Mouse (Mus musculus) CD4-positive, CD25-positive, alpha-beta regulatory T cell, adult 2 months (primary cell): Measurements from ENCODE around the gene U2af1l4.
A peak's percentile ranks its signal among the peaks of the same experiment; 100 is the strongest.

Experiments
- DNase-seq: peaks from one replicate; pipeline ENCODE4 v3.0.0-alpha.2; 2012; ENCODE audit warnings: low read depth, low spot score

The U2af1l4 gene

GRCm38 (mm10) chr7:30563117-30563905 is at the start of gene U2af1l4, which contains the start of the genes Gm49396 and Psenen:
Gene U2af1l4, plus strand, starts transcription at chr7:30563301.
Gene Gm49396, plus strand, starts transcription at chr7:30563344.
Gene Psenen, minus strand, starts transcription at chr7:30563627.
- DNase-seq, result peak; percentile 99

- no peak for DNase-seq
Observed at GRCm38 (mm10) chr7:30515003-30515760, 47.9 kb upstream of the U2af1l4 start.

DNA sequence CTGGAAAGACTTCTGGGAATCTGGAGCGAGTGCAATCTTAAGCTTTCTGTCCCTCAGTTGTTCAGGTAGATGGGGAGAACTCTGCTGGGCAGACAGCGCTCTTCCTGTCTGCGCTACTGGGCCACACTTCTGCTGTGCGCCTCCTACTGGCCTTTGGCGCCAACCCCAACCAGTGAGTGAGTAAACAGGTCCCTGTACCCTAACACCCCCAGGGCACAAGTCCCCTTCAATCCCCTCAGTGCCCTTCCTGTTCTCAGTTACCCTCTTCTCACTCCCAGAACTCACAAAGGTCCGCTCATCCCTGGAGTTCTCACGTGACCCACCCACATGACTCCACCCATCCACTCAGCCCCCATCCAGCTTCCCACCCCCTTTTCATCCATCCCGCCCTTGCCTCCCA is 44.8 kb upstream of the U2af1l4 start:
- peak; percentile 19 for DNase-seq

- DNase-seq, result no peak
Observed at GRCm38 (mm10) chr7:30520396-30520795, 42.7 kb upstream of the U2af1l4 start.

DNA sequence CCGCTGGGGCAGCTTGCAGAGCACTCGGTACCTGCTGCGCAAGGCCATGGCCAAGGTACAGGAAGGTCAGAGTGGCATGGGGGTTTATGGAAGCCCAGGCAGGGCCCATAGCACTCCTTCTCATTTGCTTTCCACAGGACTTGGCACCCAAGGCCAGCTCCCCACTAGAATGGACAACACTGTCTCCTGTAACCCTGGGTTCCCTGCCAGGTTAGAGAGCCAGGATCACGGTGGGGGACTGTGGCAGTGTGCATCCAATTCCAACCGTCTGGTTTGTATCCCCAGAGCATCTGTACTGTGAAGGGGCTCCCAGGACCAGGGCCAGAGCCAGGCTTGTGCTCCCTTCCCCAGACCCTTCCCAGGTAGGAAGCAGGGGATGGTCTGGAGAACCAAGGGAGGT is 42.2 kb upstream of the U2af1l4 start:
- DNase-seq, result no peak

DNA sequence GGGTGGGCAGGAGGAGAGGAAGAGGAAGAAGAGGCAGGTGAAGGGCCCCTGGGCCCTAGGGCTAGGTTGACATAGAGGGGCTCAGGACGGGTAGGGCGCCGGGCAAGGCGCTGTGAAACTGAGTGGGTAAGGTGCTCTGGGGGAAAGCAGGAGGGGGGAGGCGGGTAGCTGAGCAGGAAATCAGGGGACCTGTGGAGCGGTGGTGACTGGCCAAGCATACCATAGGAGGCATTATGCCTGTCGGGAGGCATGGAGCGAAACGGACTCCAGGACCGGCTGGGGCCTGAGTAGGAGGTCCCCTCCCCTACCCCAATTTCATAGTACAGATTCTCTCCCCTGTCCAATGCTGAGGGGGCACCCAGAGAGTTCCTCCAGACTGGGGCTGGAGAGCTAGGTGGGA is 40.2 kb upstream of the U2af1l4 start:
- DNase-seq, result no peak

- no peak for DNase-seq
Observed at GRCm38 (mm10) chr7:30524487-30524886, 38.6 kb upstream of the U2af1l4 start.

GRCm38 (mm10) chr7:30525954-30526353 is 37.1 kb upstream of the U2af1l4 start:
- DNase-seq, result no peak

DNA sequence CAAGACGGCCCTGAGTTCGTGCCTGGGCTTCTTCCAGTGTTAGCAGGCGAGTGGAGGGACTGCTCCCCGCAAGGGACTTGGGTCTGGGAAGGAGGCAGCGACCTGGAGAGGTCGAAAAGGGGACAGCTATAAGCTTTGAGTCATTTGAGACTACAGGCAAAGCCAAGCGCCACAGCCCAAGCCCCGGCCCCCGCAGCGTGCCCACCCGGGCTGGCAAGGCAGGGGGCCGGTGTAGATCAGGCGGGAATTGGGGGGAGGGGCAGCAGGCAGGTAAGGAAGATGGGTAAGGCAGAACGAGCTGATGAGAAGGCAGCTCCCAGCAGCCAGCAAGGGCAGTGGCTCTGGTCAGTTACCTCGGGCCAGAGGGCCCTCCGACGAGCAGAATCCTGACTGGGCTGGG is 36.7 kb upstream of the U2af1l4 start:
- no peak for DNase-seq

DNA sequence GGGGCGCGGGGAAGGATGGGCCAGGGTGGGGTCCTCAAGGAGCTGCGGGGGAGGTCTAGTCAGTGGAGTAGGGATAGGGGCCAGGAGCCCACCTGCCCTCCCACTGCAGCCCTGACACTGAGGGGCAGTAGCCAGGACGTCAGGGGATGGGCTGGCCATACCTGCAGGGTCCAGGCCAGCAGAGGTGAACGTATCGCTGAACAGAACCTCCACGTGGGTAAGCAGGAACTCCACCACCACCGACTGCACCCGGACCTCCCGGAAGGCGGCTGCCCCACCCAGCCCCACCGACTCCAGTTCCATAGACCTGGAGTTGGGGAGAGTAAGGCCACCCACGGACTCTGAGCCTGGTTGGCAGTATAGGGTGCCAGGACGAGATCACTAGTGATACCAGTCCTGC is 36.1 kb upstream of the U2af1l4 start:
- no peak for DNase-seq

DNA sequence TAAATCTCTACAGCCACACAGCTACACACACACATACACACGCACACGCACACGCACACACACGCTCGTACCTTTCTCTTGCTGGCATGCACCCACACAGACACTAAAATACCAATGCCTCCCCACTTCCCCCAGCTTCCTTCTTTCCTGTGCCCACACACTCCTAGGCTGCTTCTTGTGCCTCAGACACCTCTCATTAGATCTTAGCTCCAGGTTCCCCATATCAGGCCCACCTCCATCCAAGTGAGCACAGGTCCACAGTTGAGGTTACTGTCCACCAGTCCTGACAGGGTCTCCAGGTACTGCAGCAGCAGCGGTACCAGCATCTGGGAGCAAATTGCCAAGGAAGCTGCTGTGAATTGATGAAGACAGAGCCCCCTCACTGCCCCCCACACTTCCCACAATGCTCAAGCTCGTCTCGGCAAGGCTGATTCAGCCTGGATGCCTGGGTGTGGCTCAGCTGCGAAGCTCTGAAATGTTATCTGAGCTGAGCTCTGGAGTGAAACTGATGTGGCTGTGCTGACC is 31.7 kb upstream of the U2af1l4 start:
- DNase-seq, result peak; percentile 29

DNA sequence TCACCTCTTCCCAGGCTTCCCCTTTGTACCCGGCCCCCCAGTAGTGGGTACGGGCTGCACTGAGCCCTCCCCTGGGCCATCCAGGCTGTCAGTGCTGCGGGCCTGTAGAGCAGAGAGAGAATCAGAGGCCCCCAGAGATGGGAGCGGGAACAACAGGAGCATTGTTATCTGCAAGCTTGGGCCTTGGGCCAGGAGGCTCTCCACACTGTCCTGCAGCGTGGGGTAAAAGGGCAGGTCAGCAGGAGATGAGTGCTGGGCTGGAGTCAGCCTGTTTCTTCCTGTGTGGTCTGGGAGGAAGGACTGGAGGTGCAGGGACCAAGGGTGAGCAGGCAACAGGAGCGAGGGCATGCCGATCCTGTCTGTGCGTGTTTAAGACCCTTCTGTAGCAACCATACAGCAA is 30.2 kb upstream of the U2af1l4 start:
- no peak for DNase-seq

GRCm38 (mm10) chr7:30533941-30534632 is 29.0 kb upstream of the U2af1l4 start:
- no peak for DNase-seq

DNA sequence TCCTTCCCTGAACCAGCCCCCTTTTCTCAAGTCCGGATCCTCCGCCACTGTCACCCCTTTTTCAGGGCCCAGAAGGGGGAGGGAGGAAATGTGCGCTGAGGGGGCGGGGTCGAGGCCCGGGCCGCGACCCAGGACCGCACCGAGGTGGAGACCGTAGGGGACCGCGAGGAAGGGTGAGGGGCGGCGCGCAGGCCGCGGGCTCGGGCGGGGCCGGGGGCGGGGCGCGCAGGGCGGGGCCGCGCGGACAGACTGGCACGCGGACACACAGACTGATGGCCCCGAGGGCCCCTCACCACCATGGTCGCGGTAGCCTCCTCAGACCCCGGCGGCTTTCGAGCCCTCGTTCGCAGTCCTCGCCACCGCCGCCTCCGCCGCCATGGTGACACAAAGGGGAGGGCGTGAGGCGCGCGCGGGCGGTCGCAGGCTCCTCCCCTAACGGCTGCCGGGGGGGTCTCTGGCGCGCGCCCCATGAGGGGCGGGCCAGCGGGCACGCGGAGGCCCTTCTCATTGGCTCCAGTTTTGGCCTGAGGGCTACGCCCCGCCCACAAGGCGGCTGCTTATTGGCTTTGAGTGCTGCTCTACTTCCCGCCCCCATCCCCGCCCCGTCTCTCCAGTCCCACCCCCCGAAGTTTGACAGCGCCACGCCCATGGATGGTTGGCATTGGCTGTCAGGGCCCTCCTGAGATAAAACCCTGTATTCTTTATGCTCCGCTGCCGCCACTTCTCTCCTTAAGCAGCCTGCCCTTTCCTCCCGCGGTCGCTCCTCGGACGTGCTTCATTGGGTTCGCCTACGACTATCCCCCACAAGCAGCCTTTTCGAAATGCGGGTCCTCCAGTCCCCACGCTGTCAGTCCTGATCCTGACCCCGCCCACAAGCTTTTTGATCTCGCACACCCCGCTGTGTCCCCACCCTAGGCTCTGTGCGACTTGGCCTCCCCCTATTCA is 28.2 kb upstream of the U2af1l4 start, which contains the start of gene Arhgap33:
Gene Arhgap33, minus strand, starts transcription at position 428 of the 945 bp plus-strand sequence.
- DNase-seq, result peak; percentile 97

DNA sequence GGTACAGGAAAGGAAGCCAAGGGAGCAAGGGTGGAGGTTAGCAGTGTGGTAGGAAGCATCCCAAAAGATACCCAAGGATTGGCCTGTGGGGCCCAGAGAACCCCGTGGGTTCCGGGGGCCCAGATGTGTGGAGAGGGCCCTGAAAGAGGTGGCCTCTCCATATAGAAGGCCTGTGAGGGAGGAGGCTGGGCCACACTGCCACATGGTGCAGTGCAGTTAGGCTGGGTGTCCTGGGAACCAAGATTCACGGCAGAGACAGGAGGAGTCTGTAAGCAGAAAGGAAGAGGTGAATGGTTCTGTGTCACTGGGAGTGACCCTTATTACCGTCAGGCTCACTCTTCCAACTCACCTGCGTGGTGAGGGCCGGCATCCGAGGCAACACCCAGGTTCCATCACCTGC is 22.5 kb upstream of the U2af1l4 start:
- no peak for DNase-seq

DNA sequence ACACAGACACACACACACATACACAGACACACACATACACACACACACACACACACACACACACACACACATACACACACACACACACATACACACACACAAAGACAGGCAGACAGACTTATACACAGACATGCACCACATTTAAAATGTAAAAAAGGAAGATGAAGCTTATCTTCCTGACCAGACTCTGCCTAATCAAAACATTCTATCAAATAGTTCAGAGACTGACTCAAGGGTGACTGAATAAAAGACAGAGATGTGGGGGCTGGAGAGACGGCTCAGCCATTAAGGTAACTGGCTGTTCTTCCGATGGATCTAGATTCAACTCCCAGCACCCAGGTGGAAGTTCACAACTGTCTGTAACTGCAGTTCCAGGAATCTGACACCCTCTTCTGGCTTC is 18.8 kb upstream of the U2af1l4 start:
- no peak for DNase-seq

DNA sequence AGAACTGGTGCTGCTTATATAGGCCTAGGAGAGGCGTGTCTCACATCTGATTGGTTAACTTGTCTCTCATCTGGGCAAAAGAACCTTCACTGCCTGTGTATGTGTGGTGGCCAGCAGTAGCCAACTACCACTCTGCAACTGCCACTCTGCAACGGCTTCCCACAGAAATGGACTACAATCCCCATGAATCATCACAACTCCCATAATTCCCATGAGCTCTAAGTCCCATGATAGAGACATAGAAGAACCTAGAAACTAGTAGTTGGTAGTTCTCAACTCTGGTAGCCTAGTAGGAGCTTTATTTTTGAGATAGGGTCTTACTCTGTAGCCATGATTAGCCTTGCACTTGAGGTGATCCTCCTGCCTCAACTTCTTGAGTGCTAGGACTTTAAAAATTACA is 13.2 kb upstream of the U2af1l4 start:
- no peak for DNase-seq

GRCm38 (mm10) chr7:30550603-30551002 is 12.5 kb upstream of the U2af1l4 start:
- DNase-seq, result no peak

GRCm38 (mm10) chr7:30551445-30552101 is 11.5 kb upstream of the U2af1l4 start:
- DNase-seq, result peak; percentile 87
